Mouse (Mus musculus): ENCODE results near the gene Pomc. TPM values are rescaled to one million over a fixed set of nuclear protein-coding genes. Genes with fewer than 3 reads are reported as not detected.

The Pomc gene
- polyA plus RNA-seq, 1 experiment from 2014 or later, result 2.6 TPM

- no peaks in the 10 kb centered on the region for H3K9me3 ChIP-seq (ENCODE audit: control insufficient read depth, low read length)
- H3K36me3 ChIP-seq (ENCODE audit: control insufficient read depth, insufficient read depth, low read length), result no peaks in the 10 kb centered on the region
- H3K27ac ChIP-seq (ENCODE audit: low read length), result no peak overlapping the region
- peaks cover 14% of the 10 kb centered on the region for H3K4me1 ChIP-seq (replicated peaks; ENCODE audit: control insufficient read depth, insufficient read depth, low read length)
- no peak for ATAC-seq (ENCODE audit: low read depth)
- no peak overlapping the region for H3K9ac ChIP-seq (ENCODE audit: low read length)
- H3K4me3 ChIP-seq (ENCODE audit: low read length), result no peak overlapping the region
- H3K4me2 ChIP-seq (ENCODE audit: low read depth, low read length), result no peak overlapping the region
- WGBS, result 80% methylated on average over 12 of the region's 12 CpGs
- no peaks in the 10 kb centered on the region for H3K27me3 ChIP-seq (ENCODE audit: control insufficient read depth, insufficient read depth, low read depth, low read length)
These were observed 54.0 kb downstream of the Pomc start for GRCm38 (mm10) chr12:4008731-4009130.

Other genes with a start within 250 kb of the Pomc start
- gene Dnmt3a, start 148.9 kb upstream of the Pomc start, polyA plus RNA-seq (2015; fragmentation: Nextera tagmentation; extraction: Ambion mirVana), result 64.2 and 77.3 TPM in 2 replicates
- 3.8 and 3.9 TPM in 2 replicates for gene Efr3b, start 84.0 kb downstream of the Pomc start, polyA plus RNA-seq (2015; fragmentation: Nextera tagmentation; extraction: Ambion mirVana)
- 5.3 and 6.1 TPM in 2 replicates for gene Dnajc27, start 127.6 kb downstream of the Pomc start, polyA plus RNA-seq (2015; fragmentation: Nextera tagmentation; extraction: Ambion mirVana)
- gene Adcy3, start 178.2 kb downstream of the Pomc start, polyA plus RNA-seq (2015; fragmentation: Nextera tagmentation; extraction: Ambion mirVana), result 11.0 and 11.6 TPM in 2 replicates

Measured in lung, embryonic 16.5 days (tissue).